Mouse (Mus musculus): Measurements from ENCODE around the gene Mmd. TPM values are rescaled to one million over a fixed set of nuclear protein-coding genes. Genes with fewer than 3 reads are reported as not detected.
A peak's percentile ranks its signal among the peaks of the same experiment; 100 is the strongest.

Mmd gene
- polyA plus RNA-seq, 1 experiment from 2014 or later, result 36.5 TPM

GRCm38 (mm10) chr11:90251923-90252322, 2.7 kb downstream of the Mmd start:
- Histone ChIP-seq H3K27ac (ENCODE audit: low read depth, low read length) (peak overlapping the region; percentile 21; the same call in 1 of the 2 replicates), H3K4me3 (ENCODE audit: low read depth, low read length) (no peak overlapping the region), H3K4me1 (replicated peaks; ENCODE audit: control insufficient read depth, insufficient read depth, low read length) (0 out of 2 replicates have a peak, but pooled peaks cover 15% of the 10 kb centered on the region), H3K9me3 (ENCODE audit: control insufficient read depth) (no peaks in the 10 kb centered on the region), H3K27me3 (replicated peaks; ENCODE audit: control insufficient read depth, insufficient read depth, low read length) (no peaks in the 10 kb centered on the region), H3K36me3 (ENCODE audit: control insufficient read depth, insufficient read depth) (no peaks in the 10 kb centered on the region), H3K4me2 (replicated peaks; ENCODE audit: low read depth) (peak overlapping the region; percentile 92), H3K9ac (ENCODE audit: low read depth, low read length) (no peak overlapping the region)
- no peak for TF ChIP-seq CTCF (IDR thresholded peaks at IDR 0.05; ENCODE audit: low read depth)
- ATAC-seq, result no peak
- WGBS, result 6% methylated on average over 2 of the region's 2 CpGs

GRCm38 (mm10) chr11:90252366-90252765, 3.1 kb downstream of the Mmd start:
- 43% methylated on average over 8 of the region's 8 CpGs for WGBS
- TF ChIP-seq CTCF (IDR thresholded peaks at IDR 0.05; ENCODE audit: low read depth), result no peak
- 0 out of 2 replicates have a peak, but pooled peaks cover 15% of the 10 kb centered on the region for H3K4me1 ChIP-seq (replicated peaks; ENCODE audit: control insufficient read depth, insufficient read depth, low read length)
- H3K27ac ChIP-seq (ENCODE audit: low read depth, low read length), result no peak overlapping the region
- no peaks in the 10 kb centered on the region; the same call in 1 of the 2 replicates for H3K36me3 ChIP-seq (ENCODE audit: control insufficient read depth, insufficient read depth)
- H3K4me2 ChIP-seq (replicated peaks; ENCODE audit: low read depth), result peak overlapping the region; percentile 92
- H3K9ac ChIP-seq (ENCODE audit: low read depth, low read length), result no peak overlapping the region
- H3K27me3 ChIP-seq (replicated peaks; ENCODE audit: control insufficient read depth, insufficient read depth, low read length), result no peaks in the 10 kb centered on the region
- ATAC-seq, result no peak
- H3K4me3 ChIP-seq (ENCODE audit: low read depth, low read length), result no peak overlapping the region
- no peaks in the 10 kb centered on the region for H3K9me3 ChIP-seq (ENCODE audit: control insufficient read depth)

- Histone ChIP-seq H3K36me3 (ENCODE audit: control insufficient read depth, insufficient read depth) (no peaks in the 10 kb centered on the region; the same call in 1 of the 2 replicates), H3K4me3 (ENCODE audit: low read depth, low read length) (no peak overlapping the region), H3K27me3 (replicated peaks; ENCODE audit: control insufficient read depth, insufficient read depth, low read length) (no peaks in the 10 kb centered on the region), H3K9ac (ENCODE audit: low read depth, low read length) (no peak overlapping the region), H3K4me1 (replicated peaks; ENCODE audit: control insufficient read depth, insufficient read depth, low read length) (0 out of 2 replicates have a peak, but pooled peaks cover 10% of the 10 kb centered on the region), H3K9me3 (ENCODE audit: control insufficient read depth) (no peaks in the 10 kb centered on the region), H3K27ac (ENCODE audit: low read depth, low read length) (no peak overlapping the region), H3K4me2 (replicated peaks; ENCODE audit: low read depth) (no peak overlapping the region)
- no peak for ATAC-seq
- TF ChIP-seq CTCF (IDR thresholded peaks at IDR 0.05; ENCODE audit: low read depth), result no peak
- WGBS, result 85% methylated on average over 3 of the region's 3 CpGs
Measured at GRCm38 (mm10) chr11:90254536-90254935, 5.3 kb downstream of the Mmd start.

GRCm38 (mm10) chr11:90255687-90256086, 6.4 kb downstream of the Mmd start:
- WGBS, result 72% methylated on average over 6 of the region's 6 CpGs
- TF ChIP-seq CTCF (IDR thresholded peaks at IDR 0.05; ENCODE audit: low read depth), result no peak
- Histone ChIP-seq H3K9me3 (ENCODE audit: control insufficient read depth) (no peaks in the 10 kb centered on the region), H3K36me3 (ENCODE audit: control insufficient read depth, insufficient read depth) (peaks cover 2% of the 10 kb centered on the region; the same call in 1 of the 2 replicates), H3K27ac (ENCODE audit: low read depth, low read length) (no peak overlapping the region), H3K9ac (ENCODE audit: low read depth, low read length) (no peak overlapping the region), H3K4me1 (replicated peaks; ENCODE audit: control insufficient read depth, insufficient read depth, low read length) (0 out of 2 replicates have a peak, but pooled peaks cover 10% of the 10 kb centered on the region), H3K27me3 (replicated peaks; ENCODE audit: control insufficient read depth, insufficient read depth, low read length) (no peaks in the 10 kb centered on the region), H3K4me2 (replicated peaks; ENCODE audit: low read depth) (no peak overlapping the region), H3K4me3 (ENCODE audit: low read depth, low read length) (no peak overlapping the region)
- no peak for ATAC-seq

GRCm38 (mm10) chr11:90256833-90257525, 7.7 kb downstream of the Mmd start:
- H3K36me3 ChIP-seq (ENCODE audit: control insufficient read depth, insufficient read depth), result peaks cover 13% of the 10 kb centered on the region
- 0 out of 2 replicates have a peak, but pooled peaks cover 4% of the 10 kb centered on the region for H3K4me1 ChIP-seq (replicated peaks; ENCODE audit: control insufficient read depth, insufficient read depth, low read length)
- H3K4me3 ChIP-seq (ENCODE audit: low read depth, low read length), result no peak overlapping the region
- no peak overlapping the region for H3K4me2 ChIP-seq (replicated peaks; ENCODE audit: low read depth)
- no peak overlapping the region for H3K27ac ChIP-seq (ENCODE audit: low read depth, low read length)
- H3K9me3 ChIP-seq (ENCODE audit: control insufficient read depth), result no peaks in the 10 kb centered on the region
- no peak for ATAC-seq
- no peaks in the 10 kb centered on the region for H3K27me3 ChIP-seq (replicated peaks; ENCODE audit: control insufficient read depth, insufficient read depth, low read length)
- H3K9ac ChIP-seq (ENCODE audit: low read depth, low read length), result no peak overlapping the region
- TF ChIP-seq CTCF (IDR thresholded peaks at IDR 0.05; ENCODE audit: low read depth), result no peak
- 39% methylated on average over 16 of the region's 16 CpGs for WGBS

- Histone ChIP-seq H3K36me3 (ENCODE audit: control insufficient read depth, insufficient read depth) (peaks cover 28% of the 10 kb centered on the region), H3K27ac (ENCODE audit: low read depth, low read length) (no peak overlapping the region), H3K9me3 (ENCODE audit: control insufficient read depth) (no peaks in the 10 kb centered on the region), H3K4me2 (replicated peaks; ENCODE audit: low read depth) (no peak overlapping the region), H3K4me1 (replicated peaks; ENCODE audit: control insufficient read depth, insufficient read depth, low read length) (no peaks in the 10 kb centered on the region), H3K9ac (ENCODE audit: low read depth, low read length) (no peak overlapping the region), H3K4me3 (ENCODE audit: low read depth, low read length) (no peak overlapping the region), H3K27me3 (replicated peaks; ENCODE audit: control insufficient read depth, insufficient read depth, low read length) (no peaks in the 10 kb centered on the region)
- ATAC-seq, result no peak
- WGBS, result 73% methylated on average over 10 of the region's 10 CpGs
- TF ChIP-seq CTCF (IDR thresholded peaks at IDR 0.05; ENCODE audit: low read depth), result no peak
Measured at GRCm38 (mm10) chr11:90258321-90258927, 9.2 kb downstream of the Mmd start.
